Mouse (Mus musculus) retina, postnatal 1 day (tissue): ENCODE data around the gene Tmem69.

Experiments
- DNase-seq: peaks from one replicate; pipeline ENCODE4 v3.0.0-alpha.2; 2012

Tmem69 gene

DNA sequence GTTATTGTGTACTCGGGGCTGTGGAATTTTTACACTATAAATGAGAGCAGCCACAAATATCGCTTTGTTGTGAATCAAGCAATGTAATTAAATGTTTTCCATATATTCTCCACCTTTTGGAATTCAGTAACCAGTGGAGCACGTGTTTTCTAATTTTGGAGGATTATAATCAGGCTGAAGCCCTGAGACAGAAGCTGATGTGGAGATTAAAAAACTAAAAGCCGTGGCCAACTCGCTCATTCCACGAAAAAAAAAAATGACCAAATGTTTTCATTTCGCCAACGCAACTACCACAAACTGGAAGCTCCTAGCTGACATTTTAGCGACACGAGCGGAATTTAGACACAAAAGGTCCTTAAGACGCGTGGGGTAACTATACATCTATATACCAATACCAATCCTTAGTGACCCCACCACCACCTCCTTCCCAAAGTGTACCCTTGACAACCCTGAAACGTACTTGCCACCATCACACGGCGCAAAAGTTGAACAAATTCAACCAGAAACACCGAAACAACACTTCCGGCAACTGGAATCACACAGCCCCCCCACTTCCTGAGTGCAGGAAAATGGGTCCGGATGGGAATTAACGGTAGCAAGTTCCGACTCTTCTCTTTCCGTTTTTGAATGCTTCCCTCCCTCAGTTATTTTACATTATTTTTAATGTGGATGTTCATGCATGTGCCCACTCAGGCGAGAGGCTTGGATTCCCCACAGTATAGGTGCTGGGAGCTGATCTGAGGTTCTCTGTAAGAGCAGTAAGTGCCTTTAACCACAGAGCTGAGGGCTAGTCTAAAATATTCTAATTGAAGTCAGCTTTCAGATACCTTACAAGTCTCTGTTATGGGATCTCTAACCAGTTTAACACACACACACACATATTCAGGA, at the start of gene Tmem69:
Gene Tmem69 (minus strand): TSS at position 524 of the 888 bp plus-strand sequence.
- DNase-seq, result peak; percentile 90

DNA sequence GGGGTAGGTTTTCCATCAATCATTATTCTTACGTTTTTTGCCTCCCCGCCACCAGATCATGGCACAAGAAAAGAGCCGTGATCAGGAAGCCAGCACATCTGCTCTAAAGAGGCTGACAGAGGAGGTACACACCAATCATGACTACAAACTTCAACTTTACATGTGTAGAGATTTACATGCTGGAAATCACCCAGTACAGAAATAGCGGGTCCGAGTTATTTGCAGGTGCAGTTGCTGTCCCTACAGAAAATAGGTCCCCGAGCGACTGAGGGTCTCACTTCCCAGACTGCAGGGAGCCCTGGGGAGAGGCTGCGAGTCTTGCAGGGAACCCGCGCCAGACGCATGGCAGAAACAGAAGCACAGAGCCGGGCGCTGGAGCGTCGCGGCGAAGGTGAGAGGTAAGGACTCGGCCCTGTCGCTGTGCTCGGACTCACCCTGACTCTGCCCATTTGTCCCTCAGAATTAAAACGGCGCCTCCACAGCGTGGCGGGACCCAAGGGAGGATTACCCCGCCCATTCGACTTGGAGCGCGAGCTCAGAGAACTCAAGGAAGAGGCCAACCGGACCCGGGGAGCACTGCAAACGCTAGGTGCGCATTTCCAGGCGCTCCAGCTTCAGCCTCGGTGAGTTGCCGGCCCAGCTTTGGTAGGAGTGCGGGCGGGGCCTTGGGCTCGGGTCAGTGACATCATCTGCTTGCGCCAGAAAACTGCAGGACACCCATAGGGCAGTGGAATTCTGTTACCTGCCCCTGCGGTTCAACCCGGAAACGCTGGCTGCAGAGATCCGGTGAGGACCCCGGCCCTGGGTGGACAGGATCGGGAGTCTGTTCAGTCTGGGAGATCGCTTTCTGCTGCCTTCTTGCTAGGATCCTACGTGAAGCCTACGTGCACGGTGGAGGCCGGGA, 41.5 kb upstream of the Tmem69 start:
- DNase-seq, result peak; percentile 94

DNA sequence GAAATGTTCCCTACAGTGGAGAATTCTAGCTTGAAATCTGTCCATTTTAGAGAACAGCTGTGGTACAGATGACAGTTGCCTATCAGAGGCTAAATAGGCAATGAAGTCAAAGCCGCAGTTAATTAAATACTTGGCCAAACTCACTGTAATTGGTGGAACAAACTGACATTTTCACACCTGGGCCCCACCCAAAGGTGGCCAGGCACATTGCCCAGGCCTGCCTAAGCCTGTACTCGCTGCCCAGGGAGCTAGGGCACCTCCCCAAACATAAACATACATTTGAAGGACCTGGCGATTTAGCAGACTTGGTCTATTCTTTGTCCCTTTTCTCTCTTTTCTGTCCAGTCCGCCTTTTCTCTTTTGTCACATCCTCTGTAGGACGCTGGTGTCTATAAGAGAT, 40.6 kb upstream of the Tmem69 start, which contains the start of gene Ccdc17:
Gene Ccdc17 (plus strand): TSS at position 276 of the 400 bp plus-strand sequence.
- DNase-seq, result peak; percentile 2

DNA sequence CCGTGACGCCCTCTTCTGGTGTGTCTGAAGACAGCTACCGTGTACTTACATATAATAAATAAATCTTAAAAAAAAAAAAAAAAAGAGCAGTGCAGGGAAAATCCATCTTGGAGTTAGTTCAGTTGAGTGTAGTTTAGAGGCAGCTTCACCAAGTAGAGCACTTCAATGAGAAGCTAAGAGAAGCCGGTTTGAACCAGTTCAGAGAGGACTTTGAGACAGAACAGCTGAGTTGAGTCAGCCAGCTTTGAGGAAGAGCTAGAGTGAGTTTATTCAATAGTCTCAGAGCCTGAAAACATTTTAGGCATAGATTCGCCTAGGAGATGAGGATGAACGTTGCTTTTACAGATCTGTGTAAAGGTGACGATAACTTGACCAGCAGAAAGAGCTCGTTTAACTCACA, 40.1 kb upstream of the Tmem69 start:
- no peak for DNase-seq

DNA sequence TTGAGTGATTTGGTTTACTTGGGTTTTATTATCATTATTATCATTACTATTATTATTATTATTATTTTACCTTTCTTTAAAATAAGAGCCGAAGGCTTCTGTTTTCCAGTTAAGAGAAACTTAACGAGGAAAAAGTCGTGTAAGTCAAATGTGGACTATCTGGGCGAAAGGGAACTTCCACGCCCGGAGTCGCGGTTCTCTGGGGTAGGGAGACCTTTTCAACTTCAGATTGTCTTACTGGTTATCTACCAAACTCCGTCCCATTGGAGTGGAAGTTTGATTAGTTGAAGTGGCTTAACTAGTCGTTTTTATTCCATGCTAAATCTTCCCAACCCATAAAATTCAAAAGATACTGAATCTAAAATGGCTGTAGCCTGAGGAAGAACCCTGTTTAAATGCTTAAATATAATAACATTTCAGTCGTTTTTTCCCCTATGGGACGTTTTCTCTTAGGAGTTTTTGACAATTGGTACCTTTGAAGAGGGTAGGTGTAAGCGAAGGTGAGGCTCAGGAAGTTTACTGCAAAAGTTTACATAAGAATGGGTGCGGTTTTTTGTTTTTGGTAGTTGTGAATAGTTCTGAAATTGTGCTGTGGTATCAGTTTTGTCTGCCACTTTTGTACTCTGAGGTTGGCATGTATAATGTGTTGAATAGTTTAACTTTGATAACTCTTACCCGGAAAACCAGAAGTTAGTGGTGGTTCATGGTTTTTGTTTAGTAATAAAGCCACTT, 2.6 kb upstream of the Tmem69 start:
- no peak for DNase-seq

DNA sequence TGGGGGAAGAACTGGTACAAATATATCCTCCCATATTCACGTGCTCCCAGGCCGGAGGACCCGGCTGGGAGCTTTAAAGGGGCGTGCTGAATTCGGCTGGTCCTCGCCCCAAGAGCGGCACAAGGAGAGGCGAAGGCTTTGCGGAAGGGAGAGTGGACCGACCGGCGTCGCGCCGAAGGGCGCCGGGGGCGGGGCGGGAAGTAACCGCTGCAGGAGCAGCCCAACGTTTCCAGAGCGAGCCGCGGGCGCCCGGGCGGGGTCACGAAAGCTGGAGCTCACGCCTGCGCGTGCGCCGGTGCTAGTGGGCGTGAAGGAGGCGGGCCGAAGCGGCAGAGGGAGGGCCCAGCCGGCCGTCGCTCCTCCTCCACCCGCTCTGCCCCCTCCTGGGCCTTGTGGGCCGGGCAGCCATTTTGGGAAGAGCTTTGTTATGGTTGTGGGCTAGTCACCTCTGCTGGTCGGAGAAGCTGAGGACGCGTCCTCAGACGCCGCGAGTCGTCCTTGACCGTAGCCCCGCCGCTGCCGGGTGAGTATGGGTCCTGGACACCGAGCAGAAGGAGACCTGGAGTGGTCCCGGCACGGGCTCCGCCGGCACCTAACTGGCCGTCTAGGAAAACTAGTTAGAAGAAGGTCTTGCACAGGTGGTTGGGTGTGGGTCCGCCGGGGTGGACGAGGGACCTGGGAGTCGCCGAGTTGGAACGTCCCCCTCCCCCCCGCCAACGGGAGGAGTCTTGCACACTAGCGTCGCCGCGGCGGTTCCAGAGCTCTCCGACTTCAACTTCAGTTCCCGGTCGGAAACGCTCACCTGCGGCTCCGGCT, 1.8 kb upstream of the Tmem69 start, which contains the start of gene Gpbp1l1:
Gene Gpbp1l1 (plus strand): TSS at position 353 of the 816 bp plus-strand sequence.
- peak; percentile 97 for DNase-seq

DNA sequence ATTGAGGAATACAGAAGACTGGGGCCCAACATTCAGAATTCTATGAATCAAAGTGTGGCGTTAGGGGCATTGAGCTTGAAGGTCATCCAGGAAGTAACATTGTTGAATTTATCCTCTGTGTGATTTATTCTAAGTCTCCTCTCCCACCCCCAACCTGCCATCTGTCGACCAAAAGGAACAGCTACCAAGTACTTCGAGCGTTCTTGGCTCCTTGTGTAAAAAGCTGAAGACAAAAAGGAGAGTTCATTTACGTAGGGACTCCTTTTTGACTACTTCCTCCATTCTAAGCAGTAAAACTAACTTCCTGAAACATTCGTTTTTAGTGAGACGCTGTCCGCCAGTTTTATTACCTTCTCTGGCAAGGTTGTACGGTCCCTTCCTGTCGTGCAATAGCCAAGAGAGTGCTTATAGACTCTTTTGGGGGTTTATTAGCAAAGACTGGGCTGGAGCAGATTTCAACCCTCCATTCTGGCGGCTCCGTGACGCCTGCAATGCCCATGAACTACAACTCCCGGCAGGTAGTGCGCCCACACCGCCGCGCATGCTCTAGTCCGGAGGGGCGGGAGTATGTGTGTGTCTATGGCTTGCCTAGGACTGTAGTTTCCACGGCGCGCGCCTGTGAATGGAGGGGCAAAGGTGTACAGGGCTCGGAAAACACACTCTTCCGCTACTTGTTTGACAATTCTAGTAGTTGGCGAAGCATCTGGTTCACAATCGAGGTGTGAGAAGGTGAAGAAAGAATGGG, 997 bp upstream of the Tmem69 start:
- DNase-seq, result peak; percentile 96

DNA sequence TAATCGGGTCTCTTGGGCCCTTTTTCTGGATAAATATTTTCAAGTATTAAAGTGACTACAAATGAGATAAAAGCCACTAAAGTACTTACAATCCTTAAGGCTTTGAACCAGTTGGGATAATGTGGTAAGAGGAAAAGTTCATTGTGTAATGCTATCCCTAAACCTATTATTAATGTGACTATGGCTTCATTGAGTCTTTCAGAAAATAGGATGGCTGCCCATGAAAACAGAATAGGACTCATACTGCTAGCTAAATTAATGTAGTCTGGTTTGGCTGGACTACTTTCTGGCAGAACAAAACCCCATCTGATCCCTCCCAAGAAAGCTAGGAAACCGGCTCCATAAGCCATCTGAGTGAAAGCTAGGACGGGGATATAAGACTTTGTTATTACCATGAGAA, 2.7 kb downstream of the Tmem69 start:
- no peak for DNase-seq

DNA sequence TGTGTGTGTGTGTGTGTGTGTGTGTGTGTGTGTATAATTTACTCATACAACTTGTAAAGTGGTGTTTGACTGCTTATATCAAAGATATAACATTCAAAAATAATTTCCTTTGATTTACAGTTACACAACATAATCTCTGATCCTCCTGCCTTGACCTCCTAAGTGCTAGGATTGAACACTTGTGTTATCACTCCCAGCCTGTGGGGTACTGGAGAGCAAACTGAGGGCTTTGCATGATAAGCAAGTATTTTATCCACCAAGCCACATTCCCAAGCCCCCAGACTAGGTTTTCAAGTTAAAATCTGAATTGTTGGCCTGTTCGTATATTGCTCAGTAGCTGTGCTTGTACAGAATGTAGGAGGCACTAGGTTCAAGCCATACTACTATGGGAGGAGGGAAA, 5.3 kb downstream of the Tmem69 start:
- no peak for DNase-seq

DNA sequence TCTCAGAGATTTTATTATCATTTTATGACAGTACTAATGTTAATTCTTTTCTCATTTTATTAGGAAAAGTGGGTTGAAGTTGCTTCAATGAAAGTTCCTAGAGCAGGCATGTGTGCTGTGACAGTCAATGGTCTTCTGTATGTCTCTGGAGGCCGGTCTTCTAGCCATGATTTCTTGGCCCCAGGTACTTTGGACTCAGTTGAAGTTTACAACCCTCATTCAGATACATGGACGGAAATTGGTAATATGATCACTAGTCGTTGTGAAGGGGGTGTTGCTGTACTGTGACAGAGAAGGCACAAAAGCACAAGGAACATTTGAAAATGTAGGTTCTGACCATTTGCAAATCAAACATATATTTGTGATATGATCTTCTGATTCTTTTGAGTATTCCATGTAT, 18.0 kb downstream of the Tmem69 start:
- no peak for DNase-seq

DNA sequence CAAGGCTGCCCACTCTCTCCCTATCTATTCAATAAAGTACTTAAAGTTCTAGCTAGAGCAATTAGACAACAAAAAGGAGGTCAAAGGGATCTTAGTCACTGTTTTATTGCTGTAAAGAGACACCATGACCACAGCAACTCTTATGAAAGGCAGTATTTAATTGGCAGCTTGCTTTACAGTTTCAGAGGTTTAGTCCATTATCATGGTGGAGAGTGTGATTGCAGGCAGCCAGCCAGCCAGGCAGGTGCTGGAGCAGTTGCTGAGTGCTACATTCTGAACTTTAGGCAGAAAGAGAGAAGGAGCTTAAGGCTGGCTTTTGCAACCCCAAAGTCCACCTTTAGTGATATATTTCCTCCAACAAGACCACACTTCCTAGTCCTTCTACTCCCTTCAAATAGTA, 19.4 kb downstream of the Tmem69 start:
- no peak for DNase-seq

DNA sequence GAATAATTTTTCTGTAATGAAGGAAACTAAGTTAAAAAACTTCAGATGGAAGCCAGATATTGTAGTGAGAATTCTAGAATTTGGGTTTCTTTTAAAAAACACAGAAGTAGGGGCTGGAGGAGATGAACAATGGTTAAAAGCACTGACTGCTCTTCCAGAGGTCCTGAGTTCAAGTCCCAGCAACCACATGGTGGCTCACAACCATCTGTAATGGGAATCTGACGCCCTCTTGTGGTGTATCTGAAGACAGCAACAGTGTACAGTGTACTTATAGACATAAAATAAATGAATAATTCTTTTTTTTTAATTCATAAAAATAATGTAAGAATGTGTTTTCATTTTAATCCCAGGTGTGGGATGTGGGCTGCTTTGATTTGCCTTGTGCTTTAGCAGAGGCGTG, 24.6 kb downstream of the Tmem69 start:
- DNase-seq, result no peak

DNA sequence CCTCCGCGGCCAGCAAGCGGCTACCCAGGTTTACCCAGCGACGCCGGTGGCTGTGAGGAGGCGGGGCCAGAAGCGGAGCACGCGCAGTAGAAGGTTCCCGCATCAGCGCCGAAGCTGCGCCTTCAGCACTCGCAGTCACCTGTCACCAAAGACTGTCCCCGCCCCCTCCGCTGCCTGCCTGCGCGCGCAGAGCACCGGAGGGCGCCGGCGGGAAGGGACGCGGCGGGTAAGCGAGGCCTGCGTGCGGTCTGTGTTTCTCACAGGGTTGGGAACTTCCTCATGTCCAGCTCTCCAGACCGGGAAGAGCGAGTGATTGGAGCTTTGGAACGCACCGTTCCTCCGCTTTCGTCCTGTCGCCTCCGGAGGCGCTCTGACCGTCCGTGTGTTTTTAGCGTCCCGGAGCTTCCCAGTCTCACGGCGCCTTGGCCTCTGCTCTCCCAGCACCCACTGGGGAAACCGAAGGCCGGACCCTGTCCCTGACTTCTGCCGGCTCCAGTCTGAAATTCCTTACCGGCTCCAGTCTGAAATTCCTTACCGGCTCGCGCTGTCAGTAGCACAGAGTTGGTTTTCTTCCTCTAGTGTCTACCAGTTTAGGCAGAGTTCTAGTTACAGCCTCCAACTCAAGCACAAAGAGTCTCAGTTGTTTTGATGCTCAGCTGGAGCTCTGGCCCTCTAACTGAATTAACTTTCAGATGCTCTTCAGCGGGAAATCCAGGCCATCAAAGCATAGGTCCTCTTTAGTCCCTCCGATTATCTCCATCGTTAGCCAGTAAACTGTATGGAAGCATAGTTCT, 48.1 kb downstream of the Tmem69 start, which contains the start of gene Ipp:
Gene Ipp (plus strand): TSS at position 125 of the 794 bp plus-strand sequence.
- DNase-seq, result peak; percentile 97

DNA sequence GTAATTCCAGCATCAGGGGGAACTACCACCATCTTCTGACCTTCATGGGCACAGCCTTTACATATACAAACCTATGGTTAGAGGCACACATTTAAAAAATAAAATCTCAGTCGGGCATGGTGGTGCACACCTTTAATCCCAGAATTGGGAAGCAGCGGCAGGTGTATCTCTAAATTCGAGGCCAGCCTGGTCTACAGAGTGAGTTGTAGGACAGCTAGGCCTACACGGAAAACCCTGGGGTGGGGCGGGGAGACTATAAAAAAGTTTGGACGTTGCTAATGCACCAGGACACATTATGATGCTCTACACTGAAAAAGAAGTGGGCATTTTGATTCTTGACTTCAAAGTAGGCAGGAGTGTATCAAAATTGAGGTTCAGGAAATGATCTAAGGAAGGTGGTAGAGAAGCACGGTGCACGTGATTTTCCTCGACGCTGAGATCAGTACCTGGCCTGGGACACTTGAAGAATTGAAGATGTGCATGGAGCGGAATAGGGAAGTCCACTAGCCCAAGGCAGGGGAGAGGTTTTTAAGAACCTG, 48.8 kb downstream of the Tmem69 start:
- DNase-seq, result no peak
